Mouse (Mus musculus): ENCODE measurements around the gene Gpr27. TPM values are rescaled to one million over a fixed set of nuclear protein-coding genes. Genes with fewer than 3 reads are reported as not detected.

Gpr27 gene
- polyA plus RNA-seq, 1 experiment from 2014 or later: 3.5 TPM

GRCm38 (mm10) chr6:99721032-99721431 is 28.6 kb downstream of the Gpr27 start:
- no peak for DNase-seq (ENCODE audit: low spot score)
- H3K27me3 ChIP-seq (replicated peaks; ENCODE audit: control insufficient read depth, insufficient read depth, low read length): peaks cover 27% of the 10 kb centered on the region
- no peak overlapping the region for H3K4me2 ChIP-seq (ENCODE audit: low read length)
- WGBS: 81% methylated on average over 9 of the region's 9 CpGs
- H3K36me3 ChIP-seq (ENCODE audit: control insufficient read depth, insufficient read depth, low read length): no peaks in the 10 kb centered on the region
- no peaks in the 10 kb centered on the region for H3K4me1 ChIP-seq (replicated peaks; ENCODE audit: control insufficient read depth, insufficient read depth, low read length)
- no peak overlapping the region for H3K4me3 ChIP-seq (ENCODE audit: low read depth, low read length)
- no peak overlapping the region for H3K9ac ChIP-seq (ENCODE audit: low read length)
- H3K9me3 ChIP-seq (ENCODE audit: control insufficient read depth, low read length): no peaks in the 10 kb centered on the region
- H3K27ac ChIP-seq (ENCODE audit: low read depth): no peak overlapping the region
- ATAC-seq (replicated peaks; ENCODE audit: low FRiP score, low TSS enrichment, low read depth): no peak

DNA sequence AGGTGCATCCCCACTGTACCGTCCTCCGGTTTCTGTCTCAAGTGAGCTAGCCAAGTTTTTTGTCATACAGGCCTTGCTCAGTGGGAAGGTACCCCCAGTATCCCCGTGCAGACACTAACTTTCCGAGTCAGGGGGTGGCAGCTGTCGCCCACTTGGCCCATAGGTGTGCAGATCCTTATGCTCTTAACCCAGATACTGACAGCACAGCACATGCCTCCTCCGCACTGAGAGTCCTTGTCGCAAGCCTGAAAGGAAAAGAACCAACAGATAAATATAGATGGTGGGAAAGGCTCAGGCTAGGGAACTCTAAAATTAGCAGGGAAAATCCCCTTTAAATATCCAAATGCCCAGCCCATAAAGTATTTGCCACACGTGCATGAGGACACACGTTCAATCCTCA is 29.9 kb downstream of the Gpr27 start:
- Histone ChIP-seq H3K27ac (ENCODE audit: low read depth) (no peak overlapping the region), H3K36me3 (ENCODE audit: control insufficient read depth, insufficient read depth, low read length) (no peaks in the 10 kb centered on the region), H3K9ac (ENCODE audit: low read length) (no peak overlapping the region), H3K9me3 (ENCODE audit: control insufficient read depth, low read length) (no peaks in the 10 kb centered on the region), H3K27me3 (replicated peaks; ENCODE audit: control insufficient read depth, insufficient read depth, low read length) (peaks cover 41% of the 10 kb centered on the region), H3K4me3 (ENCODE audit: low read depth, low read length) (no peak overlapping the region), H3K4me1 (replicated peaks; ENCODE audit: control insufficient read depth, insufficient read depth, low read length) (no peaks in the 10 kb centered on the region; the same call in 1 of the 2 replicates), H3K4me2 (ENCODE audit: low read length) (no peak overlapping the region)
- WGBS: 89% methylated on average over 9 of the region's 9 CpGs
- DNase-seq (ENCODE audit: low spot score): no peak
- no peak for ATAC-seq (replicated peaks; ENCODE audit: low FRiP score, low TSS enrichment, low read depth)

DNA sequence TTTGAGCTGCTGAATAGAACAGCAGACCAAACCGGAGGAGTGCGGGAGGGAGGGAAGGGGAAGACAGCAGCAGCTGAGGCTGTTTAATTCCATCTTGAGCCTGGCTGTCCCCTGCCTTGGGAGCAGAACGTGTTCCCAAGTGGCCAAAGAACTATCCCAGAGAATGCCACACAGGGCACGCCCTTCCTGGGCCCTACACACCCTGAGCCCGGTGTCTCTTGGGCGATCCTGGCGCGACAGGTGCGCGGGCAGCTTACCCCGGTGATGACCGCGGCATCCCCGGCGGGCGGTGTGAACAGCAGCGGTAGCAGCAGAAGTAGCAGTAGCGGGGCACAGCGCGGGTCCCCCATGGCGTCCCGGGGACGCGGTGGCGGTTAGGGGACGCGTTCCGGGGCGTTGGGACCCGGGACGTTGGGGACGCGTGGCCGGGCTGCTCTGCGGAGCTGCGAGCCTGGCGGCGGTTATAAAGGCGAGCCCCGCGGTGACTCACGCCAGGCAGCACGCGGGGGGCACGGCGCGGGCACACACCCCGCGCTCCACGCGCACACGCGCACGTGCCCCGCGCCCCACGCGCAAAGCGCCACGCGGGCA is 33.6 kb downstream of the Gpr27 start, which contains the start of gene Prok2:
TSS of gene Prok2 (minus strand) at position 422 of the 591 bp plus-strand sequence.
- Histone ChIP-seq H3K4me1 (replicated peaks; ENCODE audit: control insufficient read depth, insufficient read depth, low read length) (no peaks in the 10 kb centered on the region; the same call in 1 of the 2 replicates), H3K9ac (ENCODE audit: low read length) (peak within 1 kb of the TSS; percentile 29; the same call in 1 of the 2 replicates), H3K36me3 (ENCODE audit: control insufficient read depth, insufficient read depth, low read length) (no peaks in the 10 kb centered on the region), H3K4me3 (ENCODE audit: low read depth, low read length) (peak within 1 kb of the TSS; percentile 41), H3K27ac (ENCODE audit: low read depth) (no peak within 1 kb of the TSS), H3K27me3 (replicated peaks; ENCODE audit: control insufficient read depth, insufficient read depth, low read length) (peaks cover 47% of the 10 kb centered on the region), H3K9me3 (ENCODE audit: control insufficient read depth, low read length) (no peaks in the 10 kb centered on the region), H3K4me2 (ENCODE audit: low read length) (peak within 1 kb of the TSS; percentile 83)
- DNase-seq (ENCODE audit: low spot score) (peak; percentile 76), ATAC-seq (replicated peaks; ENCODE audit: low FRiP score, low TSS enrichment, low read depth) (0 out of 2 replicates have a peak, but pooled peaks have one; percentile 27)
- WGBS: under 1% methylated on average over 54 of the region's 61 CpGs

DNA sequence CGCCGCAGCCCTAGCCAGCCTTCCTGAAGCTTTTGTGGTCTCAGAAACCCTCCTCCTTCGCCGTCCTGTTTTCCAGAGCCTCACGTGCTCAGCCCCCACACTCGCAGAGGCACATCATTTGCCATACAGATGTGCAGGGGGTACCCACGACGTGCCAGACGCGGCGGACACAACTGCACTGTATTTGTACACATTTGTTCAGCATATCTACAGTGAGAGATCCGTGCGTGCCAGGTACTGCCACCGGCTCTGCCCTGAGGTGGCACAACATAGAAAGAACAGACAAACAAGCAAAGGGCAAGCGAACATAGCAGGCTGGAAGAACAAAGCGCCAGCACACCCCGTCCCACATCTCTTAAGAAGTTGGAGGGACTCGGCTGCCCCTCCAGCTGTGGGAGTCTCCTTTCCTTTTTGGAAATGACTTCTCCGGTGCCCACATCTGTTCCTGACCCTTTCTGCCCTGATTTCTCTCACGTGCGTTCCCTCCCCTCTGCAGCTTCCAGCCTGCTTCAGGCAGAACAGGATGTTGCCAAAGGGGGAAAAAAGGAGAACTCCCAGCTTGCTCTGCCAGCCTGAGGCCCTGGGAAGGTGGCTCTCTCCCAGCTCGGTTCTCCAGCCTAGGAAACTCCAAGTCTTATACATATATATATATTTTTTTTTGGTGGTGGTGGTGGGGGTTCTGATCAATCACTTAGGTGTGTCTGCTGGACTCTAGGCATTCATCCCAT is 34.3 kb downstream of the Gpr27 start:
- no peak overlapping the region for H3K27ac ChIP-seq (ENCODE audit: low read depth)
- WGBS: 5% methylated on average over 22 of the region's 22 CpGs
- H3K36me3 ChIP-seq (ENCODE audit: control insufficient read depth, insufficient read depth, low read length): no peaks in the 10 kb centered on the region
- H3K4me1 ChIP-seq (replicated peaks; ENCODE audit: control insufficient read depth, insufficient read depth, low read length): no peaks in the 10 kb centered on the region; the same call in 1 of the 2 replicates
- H3K9ac ChIP-seq (ENCODE audit: low read length): peak overlapping the region; percentile 29; the same call in 1 of the 2 replicates
- no peaks in the 10 kb centered on the region for H3K9me3 ChIP-seq (ENCODE audit: control insufficient read depth, low read length)
- peak overlapping the region; percentile 41 for H3K4me3 ChIP-seq (ENCODE audit: low read depth, low read length)
- peak; percentile 74 for DNase-seq (ENCODE audit: low spot score)
- H3K4me2 ChIP-seq (ENCODE audit: low read length): peak overlapping the region; percentile 83
- H3K27me3 ChIP-seq (replicated peaks; ENCODE audit: control insufficient read depth, insufficient read depth, low read length): peaks cover 47% of the 10 kb centered on the region
- ATAC-seq (replicated peaks; ENCODE audit: low FRiP score, low TSS enrichment, low read depth): no peak

DNA sequence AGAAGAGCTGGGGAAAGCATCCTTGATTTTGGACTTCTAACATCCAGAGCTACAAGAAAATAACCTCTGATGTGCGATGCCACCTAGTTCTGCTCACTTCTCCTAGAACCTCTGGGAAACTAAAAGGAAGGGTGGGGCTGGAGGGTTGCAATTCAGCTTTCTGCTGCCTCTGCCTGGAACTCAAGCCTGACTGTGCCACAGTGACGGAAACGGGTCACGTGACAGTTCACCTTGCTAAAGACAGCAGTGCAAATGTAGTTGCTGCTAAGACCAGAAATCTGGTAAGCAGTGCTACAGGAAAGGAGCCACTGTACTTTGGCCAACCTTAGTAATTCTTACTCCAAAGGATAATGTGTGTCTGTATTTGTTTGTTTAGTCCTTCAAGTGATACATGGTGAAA is 37.4 kb downstream of the Gpr27 start:
- Histone ChIP-seq H3K4me2 (ENCODE audit: low read length) (no peak overlapping the region), H3K27me3 (replicated peaks; ENCODE audit: control insufficient read depth, insufficient read depth, low read length) (peaks cover 32% of the 10 kb centered on the region), H3K4me3 (ENCODE audit: low read depth, low read length) (no peak overlapping the region), H3K36me3 (ENCODE audit: control insufficient read depth, insufficient read depth, low read length) (no peaks in the 10 kb centered on the region), H3K4me1 (replicated peaks; ENCODE audit: control insufficient read depth, insufficient read depth, low read length) (no peaks in the 10 kb centered on the region; the same call in 1 of the 2 replicates), H3K9me3 (ENCODE audit: control insufficient read depth, low read length) (no peaks in the 10 kb centered on the region), H3K27ac (ENCODE audit: low read depth) (no peak overlapping the region), H3K9ac (ENCODE audit: low read length) (no peak overlapping the region)
- DNase-seq (ENCODE audit: low spot score) (no peak), ATAC-seq (replicated peaks; ENCODE audit: low FRiP score, low TSS enrichment, low read depth) (no peak)
- WGBS: 81% methylated on average over 4 of the region's 4 CpGs

DNA sequence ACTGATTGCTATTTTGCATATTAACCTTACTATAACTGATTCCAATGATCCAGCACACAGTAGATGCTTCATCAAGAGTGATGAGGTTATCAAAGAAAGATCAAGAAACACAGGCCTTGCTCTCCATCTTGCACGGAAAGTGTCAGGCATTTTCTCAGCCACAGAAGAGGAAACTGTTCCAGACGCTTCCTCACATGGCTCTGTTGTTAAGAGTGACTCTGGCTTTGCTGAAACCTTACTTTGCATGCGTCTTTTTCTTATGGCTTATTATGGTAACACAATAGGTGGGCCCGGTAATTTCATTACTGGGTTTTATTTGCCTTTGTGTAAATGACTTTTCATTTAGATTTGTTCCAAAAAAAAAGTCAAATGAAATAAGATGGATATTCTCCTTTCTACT is 39.4 kb downstream of the Gpr27 start:
- 85% methylated on average over 4 of the region's 4 CpGs for WGBS
- H3K9ac ChIP-seq (ENCODE audit: low read length): no peak overlapping the region
- no peaks in the 10 kb centered on the region for H3K9me3 ChIP-seq (ENCODE audit: control insufficient read depth, low read length)
- H3K4me1 ChIP-seq (replicated peaks; ENCODE audit: control insufficient read depth, insufficient read depth, low read length): no peaks in the 10 kb centered on the region
- H3K27ac ChIP-seq (ENCODE audit: low read depth): no peak overlapping the region
- H3K4me3 ChIP-seq (ENCODE audit: low read depth, low read length): no peak overlapping the region
- peaks cover 11% of the 10 kb centered on the region for H3K27me3 ChIP-seq (replicated peaks; ENCODE audit: control insufficient read depth, insufficient read depth, low read length)
- H3K36me3 ChIP-seq (ENCODE audit: control insufficient read depth, insufficient read depth, low read length): no peaks in the 10 kb centered on the region
- DNase-seq (ENCODE audit: low spot score) (no peak), ATAC-seq (replicated peaks; ENCODE audit: low FRiP score, low TSS enrichment, low read depth) (no peak)
- H3K4me2 ChIP-seq (ENCODE audit: low read length): no peak overlapping the region

DNA sequence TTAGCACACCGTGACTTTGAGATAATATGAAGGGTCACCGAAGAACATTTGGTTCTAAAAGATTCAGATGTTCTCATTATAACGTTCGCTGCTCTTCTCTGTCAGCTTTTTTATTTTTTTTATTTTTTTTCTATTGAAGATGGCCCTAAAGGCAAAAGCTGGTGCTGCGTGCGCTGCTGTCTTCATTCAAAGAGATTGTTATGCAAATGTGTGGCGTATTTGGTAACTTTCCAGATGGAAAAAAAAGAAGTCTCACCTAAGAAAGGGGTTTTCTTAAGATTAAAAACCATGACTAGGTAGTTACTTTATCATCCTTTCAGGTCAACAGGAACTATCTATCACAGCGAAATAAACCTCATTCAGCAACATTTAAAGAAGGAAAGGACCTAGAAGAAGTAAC is 40.2 kb downstream of the Gpr27 start:
- no peak for ATAC-seq (replicated peaks; ENCODE audit: low FRiP score, low TSS enrichment, low read depth)
- Histone ChIP-seq H3K9me3 (ENCODE audit: control insufficient read depth, low read length) (no peaks in the 10 kb centered on the region), H3K36me3 (ENCODE audit: control insufficient read depth, insufficient read depth, low read length) (no peaks in the 10 kb centered on the region), H3K27me3 (replicated peaks; ENCODE audit: control insufficient read depth, insufficient read depth, low read length) (peaks cover 4% of the 10 kb centered on the region; the same call in 1 of the 2 replicates), H3K27ac (ENCODE audit: low read depth) (no peak overlapping the region), H3K4me2 (ENCODE audit: low read length) (no peak overlapping the region), H3K9ac (ENCODE audit: low read length) (no peak overlapping the region), H3K4me1 (replicated peaks; ENCODE audit: control insufficient read depth, insufficient read depth, low read length) (no peaks in the 10 kb centered on the region), H3K4me3 (ENCODE audit: low read depth, low read length) (no peak overlapping the region)
- WGBS: 91% methylated on average over 8 of the region's 8 CpGs
- no peak for DNase-seq (ENCODE audit: low spot score)

DNA sequence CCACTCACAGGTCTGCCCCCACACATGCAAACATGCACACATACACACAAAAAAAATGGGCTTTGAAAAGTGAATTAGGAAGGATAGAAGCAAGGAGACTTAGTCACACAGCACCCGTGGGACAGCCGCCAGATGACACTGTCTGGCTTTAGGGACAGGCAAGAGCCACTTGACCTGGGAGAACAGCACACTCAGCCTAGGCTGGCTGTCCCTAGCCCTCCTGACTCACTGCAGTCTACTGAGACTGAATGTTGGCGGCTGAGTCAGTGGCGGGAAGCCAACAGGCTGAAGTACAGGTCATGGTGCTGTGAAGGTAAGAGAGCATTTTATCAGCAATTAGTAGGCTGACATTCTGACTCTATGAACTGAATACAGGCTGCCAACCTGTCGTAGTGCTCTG is 42.2 kb downstream of the Gpr27 start:
- DNase-seq (ENCODE audit: low spot score): no peak
- no peak overlapping the region for H3K9ac ChIP-seq (ENCODE audit: low read length)
- no peak for ATAC-seq (replicated peaks; ENCODE audit: low FRiP score, low TSS enrichment, low read depth)
- H3K4me3 ChIP-seq (ENCODE audit: low read depth, low read length): no peak overlapping the region
- no peak overlapping the region for H3K4me2 ChIP-seq (ENCODE audit: low read length)
- no peak overlapping the region for H3K27ac ChIP-seq (ENCODE audit: low read depth)
- whole genome bisulfite sequencing: 84% methylated on average over 5 of the region's 5 CpGs
- no peaks in the 10 kb centered on the region for H3K27me3 ChIP-seq (replicated peaks; ENCODE audit: control insufficient read depth, insufficient read depth, low read length)
- H3K4me1 ChIP-seq (replicated peaks; ENCODE audit: control insufficient read depth, insufficient read depth, low read length): no peaks in the 10 kb centered on the region
- no peaks in the 10 kb centered on the region for H3K36me3 ChIP-seq (ENCODE audit: control insufficient read depth, insufficient read depth, low read length)
- H3K9me3 ChIP-seq (ENCODE audit: control insufficient read depth, low read length): no peaks in the 10 kb centered on the region
